Mouse (Mus musculus): ENCODE measurements around the gene Pwwp2b. TPM values are rescaled to one million over a fixed set of nuclear protein-coding genes. Genes with fewer than 3 reads are reported as not detected.

Gene Pwwp2b
- polyA plus RNA-seq, 1 experiment from 2014 or later: 27.5 TPM

- Histone ChIP-seq H3K4me3 (ENCODE audit: low read depth, low read length) (no peak overlapping the region), H3K4me1 (ENCODE audit: insufficient read depth, low read depth, low read length) (peaks cover 52% of the 10 kb centered on the region), H3K27ac (ENCODE audit: low read length) (peak overlapping the region; percentile 91), H3K9ac (replicated peaks; ENCODE audit: low read depth) (no peak overlapping the region), H3K4me2 (replicated peaks; ENCODE audit: low read depth, low read length) (0 out of 2 replicates have a peak overlapping the region, but pooled peaks have one; percentile 8), H3K27me3 (replicated peaks; ENCODE audit: insufficient read depth, low read length) (no peaks in the 10 kb centered on the region), H3K9me3 (ENCODE audit: low read length) (no peaks in the 10 kb centered on the region), H3K36me3 (ENCODE audit: insufficient read depth, low read length) (peaks cover 14% of the 10 kb centered on the region; the same call in 1 of the 2 replicates)
- 56% methylated on average over 7 of the region's 7 CpGs for WGBS
- TF ChIP-seq CTCF (IDR thresholded peaks at IDR 0.05) (no peak), EP300 (IDR thresholded peaks at IDR 0.05) (no peak)
- no peak for DNase-seq (ENCODE audit: low spot score)
- ATAC-seq: no peak
Measured at GRCm38 (mm10) chr7:139252566-139252965, 4.3 kb downstream of the Pwwp2b start.

- no peak overlapping the region for H3K9ac ChIP-seq (replicated peaks; ENCODE audit: low read depth)
- H3K4me3 ChIP-seq (ENCODE audit: low read depth, low read length): no peak overlapping the region
- H3K4me2 ChIP-seq (replicated peaks; ENCODE audit: low read depth, low read length): 0 out of 2 replicates have a peak overlapping the region, but pooled peaks have one; percentile 15
- no peaks in the 10 kb centered on the region for H3K27me3 ChIP-seq (replicated peaks; ENCODE audit: insufficient read depth, low read length)
- peak; percentile 61 for DNase-seq (ENCODE audit: low spot score)
- no peaks in the 10 kb centered on the region for H3K9me3 ChIP-seq (ENCODE audit: low read length)
- H3K4me1 ChIP-seq (ENCODE audit: insufficient read depth, low read depth, low read length): peaks cover 52% of the 10 kb centered on the region
- H3K36me3 ChIP-seq (ENCODE audit: insufficient read depth, low read length): peaks cover 14% of the 10 kb centered on the region; the same call in 1 of the 2 replicates
- peak; percentile 18; the same call in 1 of the 2 replicates for ATAC-seq
- TF ChIP-seq EP300 (IDR thresholded peaks at IDR 0.05): no peak
- no peak for TF ChIP-seq CTCF (IDR thresholded peaks at IDR 0.05)
- 34% methylated on average over 9 of the region's 9 CpGs for WGBS
- peak overlapping the region; percentile 91 for H3K27ac ChIP-seq (ENCODE audit: low read length)
Measured at GRCm38 (mm10) chr7:139252986-139253385, 4.7 kb downstream of the Pwwp2b start.

GRCm38 (mm10) chr7:139253462-139253861 is 5.2 kb downstream of the Pwwp2b start:
- TF ChIP-seq CTCF (IDR thresholded peaks at IDR 0.05) (no peak), EP300 (IDR thresholded peaks at IDR 0.05) (peak; percentile 80)
- DNase-seq (ENCODE audit: low spot score): peak; percentile 45
- peak overlapping the region; percentile 91 for H3K27ac ChIP-seq (ENCODE audit: low read length)
- H3K9me3 ChIP-seq (ENCODE audit: low read length): no peaks in the 10 kb centered on the region
- peaks cover 52% of the 10 kb centered on the region for H3K4me1 ChIP-seq (ENCODE audit: insufficient read depth, low read depth, low read length)
- ATAC-seq: peak; percentile 18
- H3K4me3 ChIP-seq (ENCODE audit: low read depth, low read length): no peak overlapping the region
- WGBS: 40% methylated on average over 3 of the region's 3 CpGs
- H3K27me3 ChIP-seq (replicated peaks; ENCODE audit: insufficient read depth, low read length): no peaks in the 10 kb centered on the region
- peaks cover 14% of the 10 kb centered on the region; the same call in 1 of the 2 replicates for H3K36me3 ChIP-seq (ENCODE audit: insufficient read depth, low read length)
- no peak overlapping the region for H3K9ac ChIP-seq (replicated peaks; ENCODE audit: low read depth)
- H3K4me2 ChIP-seq (replicated peaks; ENCODE audit: low read depth, low read length): 0 out of 2 replicates have a peak overlapping the region, but pooled peaks have one; percentile 15

GRCm38 (mm10) chr7:139254626-139255025 is 6.3 kb downstream of the Pwwp2b start:
- TF ChIP-seq CTCF (IDR thresholded peaks at IDR 0.05) (no peak), EP300 (IDR thresholded peaks at IDR 0.05) (no peak)
- no peaks in the 10 kb centered on the region for H3K27me3 ChIP-seq (replicated peaks; ENCODE audit: insufficient read depth, low read length)
- peaks cover 48% of the 10 kb centered on the region for H3K4me1 ChIP-seq (ENCODE audit: insufficient read depth, low read depth, low read length)
- DNase-seq (ENCODE audit: low spot score) (no peak), ATAC-seq (no peak)
- peaks cover 14% of the 10 kb centered on the region; the same call in 1 of the 2 replicates for H3K36me3 ChIP-seq (ENCODE audit: insufficient read depth, low read length)
- no peak overlapping the region for H3K4me3 ChIP-seq (ENCODE audit: low read depth, low read length)
- H3K9me3 ChIP-seq (ENCODE audit: low read length): no peaks in the 10 kb centered on the region
- H3K27ac ChIP-seq (ENCODE audit: low read length): no peak overlapping the region
- no peak overlapping the region for H3K4me2 ChIP-seq (replicated peaks; ENCODE audit: low read depth, low read length)
- H3K9ac ChIP-seq (replicated peaks; ENCODE audit: low read depth): no peak overlapping the region
- WGBS: 75% methylated on average over 5 of the region's 5 CpGs

- peaks cover 14% of the 10 kb centered on the region; the same call in 1 of the 2 replicates for H3K36me3 ChIP-seq (ENCODE audit: insufficient read depth, low read length)
- peak; percentile 95 for TF ChIP-seq EP300 (IDR thresholded peaks at IDR 0.05)
- no peak for TF ChIP-seq CTCF (IDR thresholded peaks at IDR 0.05)
- H3K27ac ChIP-seq (ENCODE audit: low read length): peak overlapping the region; percentile 83
- 49% methylated on average over 10 of the region's 10 CpGs for WGBS
- H3K4me3 ChIP-seq (ENCODE audit: low read depth, low read length): no peak overlapping the region
- ATAC-seq: peak; percentile 96
- DNase-seq (ENCODE audit: low spot score): peak; percentile 92
- H3K9ac ChIP-seq (replicated peaks; ENCODE audit: low read depth): no peak overlapping the region
- no peak overlapping the region for H3K4me2 ChIP-seq (replicated peaks; ENCODE audit: low read depth, low read length)
- H3K9me3 ChIP-seq (ENCODE audit: low read length): no peaks in the 10 kb centered on the region
- H3K27me3 ChIP-seq (replicated peaks; ENCODE audit: insufficient read depth, low read length): no peaks in the 10 kb centered on the region
- peaks cover 16% of the 10 kb centered on the region; the same call in 1 of the 2 replicates for H3K4me1 ChIP-seq (ENCODE audit: insufficient read depth, low read depth, low read length)
Measured at GRCm38 (mm10) chr7:139257752-139258542, 9.7 kb downstream of the Pwwp2b start.

- 28% methylated on average over 4 of the region's 4 CpGs for WGBS
- no peak overlapping the region for H3K4me3 ChIP-seq (ENCODE audit: low read depth, low read length)
- H3K9me3 ChIP-seq (ENCODE audit: low read length): no peaks in the 10 kb centered on the region
- TF ChIP-seq EP300 (IDR thresholded peaks at IDR 0.05) (no peak), CTCF (IDR thresholded peaks at IDR 0.05) (no peak)
- no peaks in the 10 kb centered on the region for H3K27me3 ChIP-seq (replicated peaks; ENCODE audit: insufficient read depth, low read length)
- ATAC-seq: peak; percentile 25
- 0 out of 2 replicates have a peak, but pooled peaks cover 3% of the 10 kb centered on the region for H3K36me3 ChIP-seq (ENCODE audit: insufficient read depth, low read length)
- H3K27ac ChIP-seq (ENCODE audit: low read length): peak overlapping the region; percentile 43
- H3K4me2 ChIP-seq (replicated peaks; ENCODE audit: low read depth, low read length): no peak overlapping the region
- H3K4me1 ChIP-seq (ENCODE audit: insufficient read depth, low read depth, low read length): peaks cover 10% of the 10 kb centered on the region; the same call in 1 of the 2 replicates
- H3K9ac ChIP-seq (replicated peaks; ENCODE audit: low read depth): no peak overlapping the region
- DNase-seq (ENCODE audit: low spot score): peak; percentile 25
Measured at GRCm38 (mm10) chr7:139264337-139264736, 16.1 kb downstream of the Pwwp2b start.
